Mouse (Mus musculus): ENCODE results near the gene Zfp1.

Zfp1 gene

GRCm38 (mm10) chr8:111678111-111678510 is 34.9 kb downstream of the Zfp1 start:
- peak; percentile 62 for DNase-seq

GRCm38 (mm10) chr8:111678848-111679247 is 35.6 kb downstream of the Zfp1 start:
- peak; percentile 54 for DNase-seq

DNA sequence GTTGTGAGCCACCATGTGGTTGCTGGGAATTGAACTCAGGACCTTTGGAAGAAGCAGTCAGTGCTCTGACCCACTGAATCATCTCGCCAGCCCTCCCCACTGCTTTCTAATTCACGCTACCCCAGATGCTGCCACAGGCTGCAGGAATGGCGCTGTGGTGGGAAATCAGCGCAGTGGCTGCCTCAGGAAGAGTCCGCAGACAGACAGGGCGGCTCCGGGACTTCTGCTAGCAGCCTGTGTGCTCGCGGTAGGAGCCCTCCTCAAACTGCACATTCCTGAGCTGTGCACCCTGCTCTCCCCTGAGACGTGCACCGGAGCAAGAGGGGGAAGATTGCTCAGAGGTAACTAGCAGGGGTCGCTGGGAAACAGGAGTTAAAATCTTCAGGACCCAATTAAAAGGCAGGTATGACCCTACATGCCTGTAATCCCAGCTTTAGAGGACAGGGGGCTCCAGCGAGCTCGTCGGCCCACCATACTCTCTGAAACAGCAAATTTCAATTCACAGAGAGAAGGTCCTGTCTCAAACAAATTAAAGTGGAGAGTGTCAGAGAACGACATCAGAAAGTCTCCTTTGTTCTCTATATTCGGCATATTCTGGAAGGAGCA is 37.3 kb downstream of the Zfp1 start:
- no peak for DNase-seq

DNA sequence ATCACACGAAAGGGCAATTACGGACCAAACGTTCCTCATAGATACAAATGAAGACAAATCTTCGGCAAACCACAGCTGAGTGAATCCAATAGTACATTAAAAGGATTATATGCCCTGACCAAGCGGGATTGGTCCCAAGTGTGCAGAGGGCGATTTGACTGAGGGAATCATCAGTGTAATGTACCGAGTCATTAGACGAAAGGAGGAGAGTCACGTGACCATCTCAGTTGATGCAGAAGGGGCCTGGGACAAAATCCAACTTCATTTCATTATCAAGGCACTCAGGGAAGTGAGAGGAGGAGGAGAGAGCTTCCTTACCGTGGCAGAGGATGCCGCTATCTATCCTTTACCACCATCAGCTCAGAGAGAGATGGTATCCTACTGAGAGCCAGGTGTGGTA is 38.0 kb downstream of the Zfp1 start:
- no peak for DNase-seq

DNA sequence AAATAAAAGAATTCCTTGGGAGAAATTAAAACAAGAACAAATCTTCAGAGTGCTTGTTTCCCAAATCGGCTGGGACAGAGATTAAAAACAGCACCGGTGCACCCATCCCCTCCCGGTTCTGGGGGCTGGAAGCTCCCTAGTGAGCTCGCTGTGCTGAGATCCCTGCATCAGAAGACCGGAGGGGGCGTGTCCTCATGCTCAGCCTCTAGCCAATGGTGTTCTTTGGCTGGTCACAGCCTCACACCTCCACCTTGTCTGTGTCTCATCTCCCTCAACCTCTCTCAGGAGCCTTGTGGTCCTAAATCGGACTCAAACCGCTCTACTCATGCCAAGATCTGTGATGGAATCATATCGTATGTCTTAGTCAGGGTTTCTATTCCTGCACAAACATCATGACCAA is 39.3 kb downstream of the Zfp1 start:
- no peak for DNase-seq

DNA sequence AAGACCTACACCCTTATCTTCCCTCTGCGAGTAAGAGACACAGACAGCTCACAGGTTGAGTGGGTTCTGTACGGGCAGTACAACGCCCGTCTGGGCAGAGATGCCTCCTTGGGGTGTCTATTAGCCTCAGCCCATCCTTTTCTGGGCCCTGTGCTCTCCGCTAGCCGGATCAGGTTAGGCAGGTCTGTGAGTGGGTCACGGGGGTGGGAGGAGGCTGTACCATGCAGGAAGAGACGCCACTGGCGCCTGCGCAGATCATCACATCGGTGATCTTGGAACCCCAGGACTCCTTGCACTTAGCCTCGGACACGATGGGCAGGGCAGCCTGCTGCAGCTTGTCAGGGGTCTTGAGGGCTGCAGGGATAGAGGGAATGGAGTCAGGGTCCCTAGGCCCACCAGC is 43.7 kb downstream of the Zfp1 start:
- no peak for DNase-seq

GRCm38 (mm10) chr8:111690960-111691445 is 47.8 kb downstream of the Zfp1 start, which contains the start of gene Ctrb1:
TSS of gene Ctrb1 (minus strand) at chr8:111691010.
- DNase-seq, result no peak

- no peak for DNase-seq
These were observed 50.1 kb downstream of the Zfp1 start for GRCm38 (mm10) chr8:111693261-111693741.

GRCm38 (mm10) chr8:111695441-111695840 is 52.2 kb downstream of the Zfp1 start:
- DNase-seq, result no peak

DNA sequence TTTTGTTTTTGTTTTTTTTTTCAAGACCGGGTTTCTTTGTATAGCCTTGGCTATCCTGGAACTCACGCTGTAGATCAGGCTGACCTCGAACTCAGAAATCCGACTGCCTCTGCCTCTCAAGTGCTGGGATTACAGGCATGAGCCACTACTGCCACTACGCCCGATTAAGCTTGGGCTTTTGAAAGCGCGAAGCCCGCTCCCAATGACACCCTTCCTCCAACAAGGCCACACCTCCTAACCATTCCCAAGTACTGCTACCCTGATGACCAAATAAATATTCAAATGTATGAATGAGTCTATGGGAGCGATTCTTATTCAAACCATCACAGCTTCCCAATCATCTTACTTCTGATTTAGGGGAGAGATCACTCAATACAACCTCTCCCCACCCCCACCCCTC is 54.5 kb downstream of the Zfp1 start:
- no peak for DNase-seq

DNA sequence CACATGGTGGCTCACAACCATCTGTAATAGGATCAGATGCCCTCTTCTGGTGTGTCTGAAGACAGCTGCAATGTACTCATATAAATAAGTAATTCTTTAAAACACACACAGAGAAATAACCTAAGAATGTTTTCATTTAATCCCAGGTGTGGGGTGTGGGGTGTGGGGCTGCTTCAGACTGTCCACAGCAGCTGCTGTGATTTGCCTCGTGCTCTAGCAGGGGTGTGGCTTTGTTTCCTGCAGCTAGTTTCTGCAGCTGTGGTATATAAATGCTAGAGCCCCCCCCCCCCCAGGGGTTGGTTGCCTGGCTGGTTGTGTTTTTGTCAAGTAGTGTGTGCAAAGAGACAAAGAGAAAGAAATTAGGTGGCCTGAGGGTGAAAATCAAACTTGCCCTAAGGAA is 55.8 kb downstream of the Zfp1 start:
- no peak for DNase-seq

DNA sequence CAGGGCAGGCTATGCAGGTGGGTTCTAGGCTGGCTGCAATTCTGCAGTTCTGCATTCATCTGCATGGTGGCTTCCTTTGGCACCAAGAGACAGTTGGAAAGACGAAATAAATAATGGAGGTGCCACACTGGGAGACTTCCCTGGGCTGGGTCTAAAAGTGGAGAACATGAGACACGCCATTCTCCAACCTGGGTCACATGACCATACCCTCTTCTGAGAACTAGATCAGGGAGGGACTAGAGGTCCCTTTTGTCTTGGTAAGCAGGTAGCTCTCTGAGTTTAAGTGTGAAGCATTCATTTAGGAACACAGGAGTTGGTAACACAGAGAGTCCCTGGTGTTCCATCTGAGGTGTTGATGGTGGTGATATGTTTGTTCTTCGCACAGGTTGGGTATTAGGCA is 57.0 kb downstream of the Zfp1 start:
- DNase-seq, result no peak

GRCm38 (mm10) chr8:111700740-111701139 is 57.5 kb downstream of the Zfp1 start:
- no peak for DNase-seq

DNA sequence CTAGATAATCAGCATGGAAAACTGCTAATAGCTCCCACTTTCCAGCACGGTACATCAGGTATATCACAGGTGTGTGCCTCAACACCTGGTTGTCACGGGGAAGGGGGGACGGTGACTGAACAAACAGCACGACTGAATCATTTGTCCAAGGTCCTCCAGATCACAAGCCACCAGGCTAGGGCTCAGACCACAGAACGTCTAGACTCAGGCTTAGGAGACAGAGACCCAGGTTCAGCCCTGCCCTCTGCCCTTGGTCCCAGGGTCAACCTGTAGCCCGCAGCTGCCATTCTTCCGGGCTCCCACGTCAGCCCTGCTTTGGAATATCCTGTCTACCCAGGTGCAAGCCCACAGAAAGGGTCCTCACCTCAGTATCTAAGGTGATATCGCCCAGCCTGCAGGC is 58.2 kb downstream of the Zfp1 start:
- no peak for DNase-seq

DNA sequence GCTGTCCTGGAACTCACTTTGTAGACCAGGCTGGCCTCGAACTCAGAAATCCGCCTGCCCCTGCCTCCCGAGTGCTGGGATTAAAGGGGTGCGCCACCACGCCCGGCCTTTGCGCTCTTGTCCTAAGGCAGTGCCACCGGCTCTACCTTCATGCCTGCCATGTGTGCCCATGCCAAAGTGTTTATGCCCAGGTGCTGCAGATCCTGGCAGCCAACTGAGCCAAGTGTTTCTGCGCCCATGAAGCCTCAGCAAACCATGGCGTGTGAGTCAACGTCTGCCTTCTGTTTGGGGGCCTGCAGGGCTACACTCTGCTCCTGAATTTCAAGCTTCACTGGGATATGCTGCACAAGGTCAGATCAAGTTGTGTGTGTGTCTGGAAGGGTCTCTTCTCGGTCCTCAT is 61.4 kb downstream of the Zfp1 start:
- DNase-seq, result no peak

DNA sequence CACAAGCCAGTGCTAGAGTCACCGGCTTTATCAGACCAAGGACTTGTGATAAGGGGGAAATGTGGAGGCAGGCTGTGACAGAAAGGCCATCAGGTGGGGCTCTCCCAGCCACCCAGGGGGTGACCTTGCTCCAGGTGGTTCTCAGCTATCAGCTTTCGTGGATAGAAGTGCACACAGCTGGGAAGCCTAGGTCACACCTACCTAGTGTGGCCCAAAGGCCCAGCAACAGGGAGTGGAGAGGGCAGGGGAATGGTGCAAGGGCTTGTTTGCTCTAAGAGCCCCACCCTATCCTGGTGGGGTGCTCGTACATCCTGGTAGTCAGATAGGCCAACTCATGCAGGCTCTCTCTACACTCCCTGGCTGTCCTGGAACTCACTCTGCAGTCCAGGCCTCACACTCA is 62.0 kb downstream of the Zfp1 start:
- no peak for DNase-seq

- DNase-seq, result no peak
These were observed 62.5 kb downstream of the Zfp1 start for GRCm38 (mm10) chr8:111705699-111706098.

DNA sequence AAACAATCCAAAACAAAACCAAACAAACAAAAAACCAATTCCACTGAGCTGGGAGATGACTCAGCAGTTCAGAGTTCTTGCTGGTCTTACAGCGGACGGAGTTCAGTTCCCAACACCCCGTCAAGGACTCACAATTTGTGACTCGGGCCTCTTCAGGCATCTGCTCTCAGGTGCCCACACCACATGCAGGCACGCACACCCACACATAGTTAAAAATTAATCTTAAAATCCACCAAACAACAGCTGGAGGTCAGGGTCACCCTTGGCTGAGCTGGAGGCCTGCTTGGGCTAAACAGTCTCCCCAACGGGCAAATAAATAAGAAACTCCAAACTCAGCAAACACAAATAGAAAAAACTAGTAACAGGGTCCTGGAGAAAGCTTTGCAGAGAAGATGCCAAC is 65.1 kb downstream of the Zfp1 start:
- no peak for DNase-seq

DNA sequence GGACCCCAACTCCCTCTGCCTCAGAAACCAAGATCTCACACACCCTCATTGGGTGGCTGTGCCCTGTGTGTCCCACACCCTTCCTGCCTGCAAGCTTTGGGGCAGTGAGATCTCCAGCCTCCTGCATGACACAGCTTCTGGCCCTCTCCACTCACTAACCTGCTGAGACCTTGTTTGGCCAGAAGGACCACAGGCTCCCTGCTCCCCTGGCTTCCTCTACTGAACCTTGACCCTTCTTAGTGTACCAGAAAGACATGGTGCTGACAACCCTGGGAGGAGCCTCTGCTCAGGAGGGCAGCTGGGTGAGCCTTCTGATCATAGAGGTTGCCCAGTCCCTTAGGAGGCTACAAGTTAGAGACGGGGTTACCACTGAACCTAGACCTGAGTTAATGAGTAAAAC is 66.0 kb downstream of the Zfp1 start:
- DNase-seq, result no peak

DNA sequence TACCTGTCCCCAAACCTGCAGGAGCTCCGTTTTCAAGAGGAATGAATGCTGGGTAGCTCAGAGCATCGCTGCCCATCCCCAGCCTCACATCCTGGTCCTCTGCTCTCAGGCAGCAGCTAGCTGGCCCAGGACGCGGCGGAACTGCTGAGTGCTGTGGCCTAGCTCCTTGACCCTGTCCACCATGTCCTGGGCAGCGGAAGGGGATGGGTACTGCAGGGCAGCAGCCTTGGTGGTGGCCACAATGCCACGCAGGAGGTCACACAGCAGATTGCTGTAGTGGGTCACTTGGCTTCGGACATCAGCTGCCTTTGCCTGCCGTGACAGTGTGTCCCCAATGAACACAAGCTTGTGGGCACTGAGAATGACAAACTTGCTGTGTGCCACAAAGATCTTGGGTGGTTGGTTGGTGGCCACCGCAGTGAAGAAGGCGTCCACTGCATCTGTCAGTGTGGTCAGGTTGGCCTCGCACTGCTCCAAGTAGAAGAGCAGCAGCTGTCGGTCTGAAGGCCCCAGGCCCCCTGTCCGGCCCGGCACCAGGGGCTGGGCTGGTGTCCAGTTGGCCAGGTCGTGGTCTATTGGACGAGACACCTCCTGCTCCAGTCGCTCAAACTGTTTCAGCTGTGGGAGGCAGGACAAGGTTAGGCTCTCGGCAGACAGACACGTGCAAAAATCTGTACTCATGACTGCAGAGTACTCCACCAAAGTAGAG is 67.7 kb downstream of the Zfp1 start:
- DNase-seq, result no peak

DNA sequence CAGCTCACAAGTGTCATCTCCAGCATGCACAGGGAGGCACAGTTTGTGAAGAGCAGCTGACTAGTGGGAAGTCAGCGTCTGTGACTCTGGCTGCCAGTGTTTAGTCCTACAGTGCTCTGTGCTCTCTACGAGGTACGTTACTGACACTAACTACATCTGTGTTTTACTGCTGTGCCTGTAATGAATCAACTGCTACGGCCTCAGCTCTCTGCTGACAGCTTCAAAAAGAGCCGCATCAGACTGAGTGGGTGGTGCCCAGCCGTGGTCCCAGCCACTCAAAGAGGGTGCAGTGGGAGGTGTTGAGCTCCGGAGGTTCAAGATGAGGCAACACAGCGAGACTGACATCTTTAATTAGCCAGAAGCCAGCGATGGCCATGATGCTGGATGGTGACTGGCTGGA is 68.9 kb downstream of the Zfp1 start:
- DNase-seq, result peak; percentile 68

DNA sequence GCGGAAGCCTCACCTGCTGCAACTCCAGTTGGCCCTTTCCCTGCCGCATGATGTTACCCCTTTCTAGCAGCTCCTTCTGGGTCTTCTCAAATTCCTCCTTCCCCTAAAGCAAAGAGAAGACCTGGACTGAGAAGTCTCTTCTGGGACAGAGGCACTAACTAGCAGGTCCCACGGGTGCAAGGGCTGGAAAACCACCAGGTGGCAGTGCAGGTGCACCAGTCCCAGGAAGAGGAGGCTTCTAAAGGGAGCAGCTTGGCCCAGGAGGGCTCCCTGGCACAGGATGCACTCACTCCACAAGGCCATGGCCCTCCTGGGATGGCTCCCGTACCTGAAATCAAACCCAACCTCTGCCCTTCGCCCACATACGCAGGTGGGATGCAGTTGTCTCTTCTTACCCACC is 69.4 kb downstream of the Zfp1 start:
- peak; percentile 66 for DNase-seq

- no peak for DNase-seq
These were observed 70.1 kb downstream of the Zfp1 start for GRCm38 (mm10) chr8:111713291-111713690.

GRCm38 (mm10) chr8:111713817-111714216 is 70.6 kb downstream of the Zfp1 start:
- DNase-seq, result no peak

DNA sequence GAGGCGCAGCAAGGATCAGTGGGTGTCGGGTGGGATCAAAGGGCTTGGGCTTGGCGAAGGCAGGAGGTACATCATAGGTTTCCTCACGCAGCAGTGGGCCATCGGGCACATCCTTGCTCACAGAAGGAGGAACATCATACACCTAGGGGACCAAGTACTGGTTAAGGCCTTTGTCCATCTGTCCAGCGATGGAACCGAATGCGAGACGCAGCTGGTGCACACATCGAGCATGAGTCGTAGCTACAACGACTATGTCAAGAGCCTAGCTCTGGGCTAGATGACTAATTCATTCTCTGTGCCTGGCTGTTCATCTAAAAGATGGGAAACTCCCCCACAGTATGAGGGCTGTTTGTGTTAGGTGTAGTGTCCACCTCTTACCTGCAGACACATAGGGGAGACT is 71.1 kb downstream of the Zfp1 start:
- no peak for DNase-seq

Measured in right cerebral cortex, adult 18-20 months (tissue).